Mouse (Mus musculus) fibroblast of lung, adult 2 months (primary cell): ENCODE measurements at regions not wholly inside any gene's neighbourhood (a gene's known extent, or its start where the extent isn't known, plus 50 kb on each side); places are given as distances from the start of the nearest gene placed in this dataset.

Experiments used
- DNase-seq: peaks from one replicate; pipeline ENCODE4 v3.0.0-alpha.2; 2011; ENCODE audit warnings: low read depth

GRCm38 (mm10) chr13:26714056-26714455 lies 55.9 kb downstream of the Hdgfl1 start:
- DNase-seq: peak; percentile 11

GRCm38 (mm10) chr13:26699062-26699684 lies 70.8 kb downstream of the Hdgfl1 start:
- DNase-seq: no peak

- no peak for DNase-seq
Measured at GRCm38 (mm10) chr13:26659471-26659870, 110.5 kb downstream of the Hdgfl1 start.

- no peak for DNase-seq
Measured at GRCm38 (mm10) chr13:26657010-26657611, 112.9 kb downstream of the Hdgfl1 start.
